Mouse (Mus musculus) urinary bladder, postnatal 4 days (tissue): ENCODE results near the gene Psenen.

Source experiments
- DNase-seq, 2 experiments: peaks; one replicate each; pipeline ENCODE4 v3.0.0; 2021 to 2022; ENCODE audit warnings: low spot score in 2 of 2

The Psenen gene

DNA sequence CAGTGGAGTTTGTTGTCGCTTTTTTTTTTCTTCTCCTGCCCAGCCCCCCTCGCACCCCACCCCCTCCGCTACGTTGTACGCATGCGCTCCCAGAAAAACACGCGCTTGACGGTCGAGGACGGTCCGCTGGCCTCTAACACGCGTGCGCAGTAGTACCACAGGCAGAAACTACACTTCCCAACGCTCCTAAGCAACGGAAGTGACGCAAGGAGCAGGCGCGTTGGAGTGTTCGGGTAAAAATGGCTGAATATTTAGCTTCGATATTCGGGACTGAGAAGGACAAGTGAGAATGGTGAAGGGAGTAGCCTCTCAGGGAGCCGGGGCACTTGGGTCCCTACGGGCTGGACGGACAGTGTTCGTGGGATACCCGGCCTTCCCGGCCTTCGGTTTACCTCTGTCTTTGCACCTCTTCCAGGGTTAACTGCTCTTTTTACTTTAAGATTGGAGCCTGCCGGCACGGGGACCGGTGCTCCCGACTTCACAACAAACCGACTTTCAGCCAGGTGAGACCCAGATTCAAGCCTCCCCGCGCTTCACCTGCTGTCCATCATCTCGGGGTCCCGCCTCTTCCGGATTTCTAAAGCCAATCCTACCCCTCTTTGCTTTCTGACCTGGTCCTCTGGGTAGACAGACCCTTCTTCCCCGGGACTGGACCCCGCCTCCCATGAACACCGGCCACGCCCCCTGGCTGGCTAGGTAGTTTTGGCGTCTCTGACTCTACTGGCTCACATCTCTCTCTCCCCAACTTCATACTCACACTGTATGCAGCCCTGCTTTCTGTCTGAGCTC lies at the start of gene Psenen, which contains the start of the genes U2af1l4 and Gm49396:
Gene Psenen (minus strand): TSS at position 511 of the 789 bp plus-strand sequence.
Gene U2af1l4 (plus strand): TSS at position 185 of the 789 bp plus-strand sequence.
Gene Gm49396 (plus strand): TSS at position 228 of the 789 bp plus-strand sequence.
- peak; percentile 92 to 96 for DNase-seq

GRCm38 (mm10) chr7:30612654-30613402 lies 49.4 kb upstream of the Psenen start, which contains the start of gene Upk1a:
Gene Upk1a, minus strand, starts transcription at chr7:30612847.
- peak in 1 of 2 experiments; percentile 34 for DNase-seq

- DNase-seq = no peak
Observed at GRCm38 (mm10) chr7:30610043-30610442, 46.6 kb upstream of the Psenen start.

- DNase-seq = no peak
Observed at GRCm38 (mm10) chr7:30608476-30608875, 45.0 kb upstream of the Psenen start.

DNA sequence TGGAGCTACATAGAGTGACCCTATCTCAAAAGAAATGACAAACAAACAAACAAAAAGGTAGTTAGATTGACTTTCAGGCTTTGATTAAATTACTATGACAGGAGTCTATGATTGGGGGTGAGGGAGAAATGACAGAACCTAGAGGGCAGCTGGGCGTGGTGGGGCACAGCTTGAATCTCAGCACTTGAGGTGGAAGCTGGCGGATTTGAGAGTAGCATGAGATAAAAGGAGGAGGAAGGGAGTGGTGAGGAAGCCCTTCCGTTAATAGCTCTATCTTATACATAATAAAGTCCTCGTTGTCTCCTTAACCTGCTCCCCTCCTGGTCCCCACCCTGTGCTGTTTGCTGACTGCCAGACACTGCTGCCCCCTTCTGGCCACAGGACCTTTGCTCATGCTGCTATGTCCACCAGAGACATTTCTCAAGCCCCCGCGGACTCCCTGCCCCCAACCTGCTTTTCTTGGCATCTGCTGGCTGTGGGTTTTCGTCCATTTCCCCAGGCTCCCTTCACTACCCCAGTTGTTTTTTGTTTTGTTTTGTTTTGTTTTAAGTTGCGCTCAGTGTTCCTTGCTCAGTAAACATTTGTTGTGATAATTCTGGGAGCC lies 44.4 kb upstream of the Psenen start:
- DNase-seq = no peak

DNA sequence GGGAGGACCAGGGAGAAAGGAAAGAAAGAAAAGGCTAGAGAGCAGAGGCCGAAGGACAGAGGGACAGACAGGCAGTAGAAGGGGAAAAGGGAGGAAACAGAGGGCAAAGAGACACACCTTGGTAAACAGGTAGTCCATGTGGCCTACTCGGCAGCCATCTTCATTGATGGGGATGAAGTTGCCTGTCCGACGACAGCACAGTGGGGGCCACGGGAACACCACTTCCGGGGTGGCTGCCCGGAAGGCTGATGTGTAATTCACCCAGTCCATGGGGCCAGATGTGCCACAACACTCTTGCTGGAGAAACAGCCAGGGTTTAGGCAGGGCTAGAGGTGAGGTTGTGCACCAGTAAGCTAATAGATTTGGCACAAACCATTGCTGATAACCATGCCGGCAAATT lies 41.5 kb upstream of the Psenen start:
- no peak for DNase-seq

GRCm38 (mm10) chr7:30604424-30604823 lies 41.0 kb upstream of the Psenen start:
- no peak for DNase-seq

DNA sequence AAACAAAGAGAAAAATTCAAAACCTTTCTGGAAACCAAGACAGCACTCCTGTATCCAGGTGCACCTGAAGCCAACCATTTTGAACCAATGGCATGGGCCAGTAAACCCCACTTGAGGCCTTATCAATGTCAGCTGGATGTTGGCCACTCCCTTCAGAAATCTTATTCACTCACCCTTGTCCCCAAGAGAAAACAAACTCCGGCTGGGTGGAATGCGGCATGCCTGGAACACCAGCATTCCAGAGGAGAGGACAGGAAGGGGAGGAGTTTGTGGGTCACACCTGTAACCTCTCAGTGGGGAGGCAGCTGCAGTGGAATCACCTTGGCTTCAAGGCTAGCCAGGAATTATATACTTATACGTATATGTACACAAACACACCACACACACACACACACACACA lies 39.2 kb upstream of the Psenen start:
- DNase-seq = peak in 1 of 2 experiments; percentile 51

- peak; percentile 64 to 70 for DNase-seq
Observed at GRCm38 (mm10) chr7:30600651-30601050, 37.2 kb upstream of the Psenen start.

DNA sequence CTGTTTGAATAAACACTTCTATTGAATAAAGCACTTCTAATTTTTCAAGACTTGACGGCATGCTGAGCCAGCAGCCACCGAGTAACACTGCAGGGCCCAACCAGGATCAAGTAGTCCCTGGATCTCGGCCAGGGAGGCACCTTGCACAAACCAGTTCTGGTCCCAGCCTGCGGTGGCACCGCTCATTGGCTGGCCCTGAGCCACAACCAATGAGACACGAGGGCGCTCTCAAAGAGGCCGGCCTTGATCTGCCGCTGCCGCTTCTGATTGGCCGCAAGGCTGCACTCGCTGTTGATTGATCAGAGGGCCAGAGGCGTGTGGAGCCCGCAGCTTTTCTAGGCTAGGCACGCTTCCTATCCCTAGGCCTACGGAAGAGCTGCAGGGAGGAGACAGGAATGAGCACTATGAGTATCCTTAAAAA lies 36.5 kb upstream of the Psenen start:
- DNase-seq = peak; percentile 83 to 89

GRCm38 (mm10) chr7:30598786-30599185 lies 35.4 kb upstream of the Psenen start, which contains the start of gene Zbtb32:
Gene Zbtb32, minus strand, starts transcription at chr7:30598909.
- DNase-seq = no peak

GRCm38 (mm10) chr7:30596811-30597210 lies 33.4 kb upstream of the Psenen start:
- no peak for DNase-seq

DNA sequence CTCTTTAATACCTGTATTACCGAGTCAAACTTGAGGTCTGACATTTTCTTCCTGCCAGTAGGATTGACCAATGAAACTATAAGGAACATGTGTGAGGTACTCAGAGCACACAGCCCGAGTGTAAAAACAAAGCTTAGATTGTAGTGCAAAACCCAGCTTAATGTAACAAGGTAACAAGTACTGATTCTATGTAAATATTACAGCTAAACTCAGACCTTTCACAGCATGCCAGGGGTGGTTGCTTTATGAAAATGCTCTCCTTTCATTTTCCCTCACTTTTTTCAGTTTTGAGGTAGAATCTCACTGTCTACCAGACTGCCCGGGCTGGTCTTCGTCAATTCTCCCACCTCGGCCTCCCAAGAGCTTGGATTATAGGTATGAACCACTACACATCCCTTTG lies 32.7 kb upstream of the Psenen start:
- no peak for DNase-seq

DNA sequence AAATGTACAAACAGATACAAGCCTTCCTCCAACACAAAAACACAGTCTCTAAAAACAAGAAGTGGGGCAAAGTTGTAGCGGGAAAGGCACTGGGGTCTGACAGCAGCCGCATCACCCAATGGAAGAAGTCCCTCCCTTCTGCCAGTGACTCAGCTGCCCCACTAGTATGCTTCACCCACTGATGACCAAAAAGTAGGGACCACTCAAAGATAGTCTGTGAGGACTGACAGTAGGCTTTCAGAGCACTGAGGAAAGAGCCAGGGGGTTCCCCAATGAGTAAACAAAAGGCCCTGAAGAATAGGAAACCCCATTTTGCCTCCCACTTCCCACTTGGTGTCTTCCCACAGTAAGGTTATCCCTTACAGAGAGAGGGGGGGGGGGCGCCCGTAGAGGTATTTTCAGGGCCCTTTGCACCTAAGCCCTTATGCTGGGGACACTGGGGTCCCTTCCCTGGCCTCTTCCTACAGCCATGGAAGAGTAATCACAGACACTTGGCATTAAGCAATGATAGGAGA lies 31.1 kb upstream of the Psenen start:
- no peak for DNase-seq

- no peak for DNase-seq
Observed at GRCm38 (mm10) chr7:30593579-30594509, 30.4 kb upstream of the Psenen start.

GRCm38 (mm10) chr7:30592772-30593423 lies 29.5 kb upstream of the Psenen start:
- no peak for DNase-seq

GRCm38 (mm10) chr7:30591605-30591951 lies 28.2 kb upstream of the Psenen start:
- no peak for DNase-seq

DNA sequence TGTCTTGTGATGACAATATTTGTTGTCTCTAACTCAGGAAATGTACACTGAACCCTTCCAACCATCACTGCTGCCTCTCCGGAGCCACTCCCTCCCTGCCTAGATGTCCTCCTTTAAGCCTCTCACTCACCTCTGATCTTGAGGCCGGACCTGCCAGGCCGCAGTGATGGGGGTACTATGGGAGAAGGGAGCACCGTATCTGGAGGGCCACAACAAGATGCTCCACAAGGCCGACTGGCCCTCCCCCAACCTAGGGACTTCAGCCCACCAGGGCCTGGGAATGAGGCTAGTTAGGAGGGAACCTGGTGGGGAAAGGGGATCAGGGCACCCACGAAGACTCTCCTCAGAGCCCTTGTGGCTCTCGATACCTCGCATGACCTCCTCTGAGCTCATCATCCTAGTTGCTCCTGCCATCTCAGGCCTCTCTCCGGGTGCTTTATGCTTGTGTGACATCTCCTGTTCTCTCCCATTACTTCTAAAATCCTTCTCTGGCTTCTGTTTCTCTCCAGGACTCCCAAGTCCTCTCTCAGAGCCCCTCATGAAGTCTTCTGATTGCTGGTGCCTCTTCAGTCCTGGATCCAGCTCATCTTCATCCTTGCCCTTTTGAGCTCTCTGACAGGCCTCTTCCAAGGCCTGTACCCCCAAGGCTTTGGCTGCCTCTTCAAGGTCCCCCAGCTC lies 27.6 kb upstream of the Psenen start:
- no peak for DNase-seq

DNA sequence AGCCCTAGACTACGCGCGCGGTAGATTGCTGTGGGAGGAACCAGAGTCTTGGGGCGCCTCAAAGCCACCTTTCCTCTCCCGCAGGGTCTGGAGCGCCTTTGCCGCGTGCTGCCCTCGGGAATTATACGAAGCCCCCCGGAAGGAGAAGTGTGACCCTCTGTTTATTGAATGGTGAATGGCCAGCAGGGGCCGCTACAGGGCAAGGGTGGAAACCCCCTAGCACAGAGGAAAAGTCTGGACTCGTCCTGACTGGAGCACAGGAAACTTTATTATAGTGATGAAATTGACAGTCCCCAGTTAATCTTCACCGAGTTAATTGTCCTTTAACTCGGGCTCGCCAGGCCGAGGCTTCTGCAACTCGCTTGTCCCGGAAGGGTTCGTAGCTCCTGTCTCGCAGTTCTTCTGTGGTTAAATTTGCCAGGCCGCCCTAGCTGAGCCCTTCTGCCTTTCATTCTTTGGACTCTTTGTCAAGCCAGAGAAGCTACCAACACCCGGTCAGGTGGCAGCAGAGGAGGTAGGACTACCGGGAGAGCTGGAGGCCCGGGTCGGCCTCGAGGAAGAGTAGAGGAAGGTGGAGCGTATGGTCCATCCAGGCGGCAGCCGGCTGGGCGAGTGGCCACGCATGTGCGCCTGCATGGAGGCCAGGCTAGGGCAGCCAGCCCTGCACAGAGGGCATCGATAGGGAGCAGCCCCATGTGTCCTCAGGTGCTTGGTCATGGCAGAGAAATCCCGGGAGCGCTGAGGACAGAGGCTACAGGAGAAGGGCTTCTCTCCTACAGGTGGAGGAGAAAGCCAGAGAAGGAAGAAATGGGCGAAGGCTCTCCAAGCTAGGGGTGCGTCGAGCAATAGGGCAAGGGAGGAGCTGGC lies 26.2 kb upstream of the Psenen start:
- peak; percentile 76 to 88 for DNase-seq
